Mouse (Mus musculus) hindbrain, embryonic 13.5 days (tissue): Measurements from ENCODE around the gene Guca1b. TPM values are rescaled to one million over a fixed set of nuclear protein-coding genes. Genes with fewer than 3 reads are reported as not detected.

Source experiments
- ATAC-seq: fragments of 200-750 bp; cut with Nextera tagmentation; 2 replicates; pipeline ENCODE4 v1.8.0; 2017; ENCODE audit warnings: moderate TSS enrichment; ENCODE audit not compliant: low FRiP score
- H3K27ac ChIP-seq: fragments of 300-500 bp; sonication (generic); 2 replicates; pipeline ENCODE4 v1.5.1; 2015; ENCODE audit warnings: inconsistent platforms, mild to moderate bottlenecking, moderate library complexity
- H3K27me3 ChIP-seq: fragments of 300-500 bp; sonication (generic); 2 replicates; pipeline ENCODE4 v1.6.1; 2015; ENCODE audit warnings: mild to moderate bottlenecking, inconsistent platforms
- H3K36me3 ChIP-seq: fragments of 300-500 bp; sonication (generic); 2 replicates; pipeline ENCODE4 v1.6.1; 2015; ENCODE audit warnings: mild to moderate bottlenecking, inconsistent platforms
- H3K4me1 ChIP-seq: fragments of 300-500 bp; sonication (generic); replicated peaks from 2 replicates; pipeline ENCODE4 v1.6.1; 2015; ENCODE audit warnings: inconsistent platforms
- H3K4me2 ChIP-seq: fragments of 300-500 bp; sonication (generic); 2 replicates; pipeline ENCODE4 v1.6.1; 2015; ENCODE audit warnings: inconsistent platforms, mild to moderate bottlenecking, moderate library complexity
- H3K4me3 ChIP-seq: fragments of 300-500 bp; sonication (generic); 2 replicates; pipeline ENCODE4 v1.5.1; 2015; ENCODE audit warnings: mild to moderate bottlenecking, inconsistent platforms
- H3K9ac ChIP-seq: fragments of 300-500 bp; sonication (generic); 2 replicates; pipeline ENCODE4 v1.6.1; 2015; ENCODE audit warnings: mild to moderate bottlenecking, inconsistent platforms
- H3K9me3 ChIP-seq: fragments of 300-500 bp; sonication (generic); 2 replicates; pipeline ENCODE4 v1.6.1; 2016; ENCODE audit warnings: inconsistent platforms
- WGBS: fragments of 180-500 bp; shearing (Covaris S2); methylation state at CpG from one replicate; pipeline ENCODE4 v1.1.7; 2015; 5-methylcytosine and 5-hydroxymethylcytosine counted together
- polyA plus RNA-seq: library from polyadenylated mRNA; unstranded; fragments of >200 nt; fragmentation: Nextera tagmentation; extraction: Ambion mirVana; gene quantifications from 2 replicates; pipeline ENCODE4 v1.2.1, GENCODE M21; 2015

The Guca1b gene
- polyA plus RNA-seq, 1 experiment from 2014 or later, result 0.83 TPM

DNA sequence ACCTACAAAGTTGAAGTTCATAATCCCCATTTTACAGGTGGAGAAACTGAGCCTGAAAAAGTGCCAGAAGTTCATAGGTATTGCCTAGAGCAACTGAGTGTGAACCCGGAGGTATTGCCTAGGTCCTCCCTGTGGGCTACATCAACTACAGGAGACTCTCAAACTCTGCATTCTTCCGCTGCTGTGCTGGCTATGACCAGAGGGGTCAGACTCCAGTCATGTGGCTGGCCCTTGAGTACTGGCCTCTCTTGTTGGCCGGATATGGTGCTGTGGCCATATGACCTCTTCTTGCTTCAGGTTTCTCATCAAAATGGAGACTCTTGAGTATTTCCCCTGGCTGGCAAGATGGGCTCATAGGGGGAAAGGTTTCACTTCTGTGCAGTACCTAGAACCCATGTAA is 57.1 kb downstream of the Guca1b start:
- Histone ChIP-seq H3K4me1 (peaks cover 9% of the 10 kb centered on the region), H3K9me3 (no peaks in the 10 kb centered on the region), H3K27me3 (peaks cover 25% of the 10 kb centered on the region), H3K36me3 (no peaks in the 10 kb centered on the region), H3K27ac (no peak overlapping the region), H3K4me2 (no peak overlapping the region), H3K9ac (no peak overlapping the region), H3K4me3 (no peak overlapping the region)
- ATAC-seq, result no peak
- WGBS, result 75% methylated on average over 3 of the region's 3 CpGs

Other genes starting within 250 kb of the Guca1b start
- gene Mrps10, start 16.5 kb upstream of the Guca1b start, polyA plus RNA-seq, result 70.6 and 75.7 TPM in 2 replicates
- gene Guca1a, start 15.2 kb downstream of the Guca1b start, polyA plus RNA-seq, result 0.61 and 0.65 TPM in 2 replicates
- 0.22 and 0.34 TPM in 2 replicates for gene AI661453, start 51.2 kb downstream of the Guca1b start, polyA plus RNA-seq
- 0.34 and 0.79 TPM in 2 replicates for gene 1700001C19Rik, start 52.0 kb downstream of the Guca1b start, polyA plus RNA-seq
- 23.4 and 23.5 TPM in 2 replicates for gene Taf8, start 116.9 kb downstream of the Guca1b start, polyA plus RNA-seq
- 74.3 and 75.2 TPM in 2 replicates for gene Ccnd3, start 119.7 kb downstream of the Guca1b start, polyA plus RNA-seq
- gene Bysl, start 226.1 kb downstream of the Guca1b start, polyA plus RNA-seq, result 33.9 and 34.2 TPM in 2 replicates
- gene Med20, start 226.2 kb downstream of the Guca1b start, polyA plus RNA-seq, result 42.5 and 44.8 TPM in 2 replicates
- gene Gm20517, start 226.2 kb downstream of the Guca1b start, polyA plus RNA-seq, result 2.1 and 2.7 TPM in 2 replicates
- gene Usp49, start 245.3 kb downstream of the Guca1b start, polyA plus RNA-seq, result 8.6 and 9.1 TPM in 2 replicates